Mouse (Mus musculus) olfactory bulb, adult 2 months (tissue): ENCODE measurements around the gene Tspan9.

ENCODE experiments used
- CTCF ChIP-seq: fragments of 200-500 bp; IDR thresholded peaks from 2 replicates; pipeline ENCODE4 v1.5.1; 2012; ENCODE audit warnings: low read depth, mild to moderate bottlenecking, low read length, moderate library complexity; ENCODE audit not compliant: insufficient read depth
- POLR2A ChIP-seq: fragments of 200-500 bp; IDR thresholded peaks from 2 replicates; pipeline ENCODE4 v1.6.1; 2012; ENCODE audit warnings: mild to moderate bottlenecking, low read depth, low read length, moderate library complexity; ENCODE audit not compliant: insufficient read depth

DNA sequence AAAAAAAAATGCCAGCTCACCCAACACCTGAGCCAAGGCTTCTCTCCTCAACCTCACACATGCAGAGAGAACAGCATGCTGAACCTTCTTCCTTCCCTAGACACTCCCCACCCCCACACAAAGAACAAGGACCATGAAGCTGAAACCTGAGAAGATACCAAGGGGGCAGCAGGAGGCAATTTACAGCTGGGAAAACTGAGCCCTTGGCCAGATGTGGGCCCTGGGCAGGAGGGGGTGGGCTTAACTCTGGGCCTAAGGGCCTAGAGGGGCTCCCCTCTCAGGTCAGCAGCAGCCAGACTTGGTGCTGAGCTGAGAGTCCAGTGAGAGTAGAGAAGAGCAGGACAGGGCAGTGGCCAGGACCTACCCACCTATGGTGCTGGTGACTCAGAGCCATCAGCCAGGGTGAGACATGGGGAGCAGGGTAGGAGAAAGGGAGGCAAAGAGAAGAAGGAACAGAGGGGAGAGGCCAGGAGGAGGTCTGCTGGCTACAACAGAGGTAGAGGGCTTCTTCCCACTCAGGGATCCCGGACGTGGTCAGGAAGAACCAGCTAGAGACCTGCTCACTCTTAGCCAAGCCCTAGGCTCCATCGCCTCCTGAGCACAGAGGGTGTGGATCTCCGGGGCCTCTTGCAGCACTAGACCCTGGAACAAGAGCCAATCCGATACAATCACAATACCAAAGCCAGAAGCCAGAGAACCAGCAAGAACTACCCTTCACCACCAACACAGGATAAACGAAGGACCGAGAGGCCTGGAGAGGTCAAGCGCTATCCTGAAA is 54.5 kb downstream of the Tspan9 start:
- TF ChIP-seq CTCF (no peak), POLR2A (no peak)
